Mouse (Mus musculus) v-Abl transformed pro-B cells (cell line): ENCODE measurements around the gene Pi4ka.

Experiments used
- in situ Hi-C, 2 experiments: fragments of 400-800 bp; cut with MboI; formaldehyde crosslinking; loops; one replicate each; pipeline ENCODE4 v1.15.1; 2025; ENCODE audit not compliant: unreplicated experiment in 2 of 2

The Pi4ka gene

GRCm38 (mm10) chr16:17405736-17406443, at the start of gene Pi4ka, which contains the start of gene Snap29:
TSS of gene Pi4ka (minus strand) at chr16:17406314.
TSS of gene Snap29 (plus strand) at chr16:17405986.
- in situ Hi-C loops: loop anchor here in 1 of 2 experiments (10.0 kb wide), 1 partner anchor 49 kb away; the partner anchor contains the start of gene Crkl

GRCm38 (mm10) chr16:17452373-17452715, 46.2 kb upstream of the Pi4ka start:
- in situ Hi-C loops: loop anchor here in 1 of 2 experiments (10.0 kb wide), 1 partner anchor 48 kb away; the partner anchor contains the start of genes Pi4ka and Snap29

GRCm38 (mm10) chr16:17451541-17452372, 45.6 kb upstream of the Pi4ka start, which contains the start of gene Crkl:
TSS of gene Crkl (plus strand) at chr16:17451987.
- in situ Hi-C loops: loop anchor here in 1 of 2 experiments (10.0 kb wide), 1 partner anchor 47 kb away; the partner anchor contains the start of genes Pi4ka and Snap29

- in situ Hi-C loops: no loop called here
Observed at GRCm38 (mm10) chr16:17432576-17432975, 26.5 kb upstream of the Pi4ka start.

GRCm38 (mm10) chr16:17423021-17423420, 16.9 kb upstream of the Pi4ka start:
- in situ Hi-C loops: no loop called here

- in situ Hi-C loops: no loop called here
Observed at GRCm38 (mm10) chr16:17410209-17410608, 4.1 kb upstream of the Pi4ka start.

GRCm38 (mm10) chr16:17409046-17409445, 2.9 kb upstream of the Pi4ka start:
- in situ Hi-C loops: loop anchor here in 1 of 2 experiments (10.0 kb wide), 1 partner anchor 46 kb away; the partner anchor contains the start of gene Crkl

GRCm38 (mm10) chr16:17406512-17407231, 558 bp upstream of the Pi4ka start:
- in situ Hi-C loops: loop anchor here in 1 of 2 experiments (10.0 kb wide), 1 partner anchor 48 kb away; the partner anchor contains the start of gene Crkl

GRCm38 (mm10) chr16:17405271-17405696, 830 bp downstream of the Pi4ka start:
- in situ Hi-C loops: loop anchor here in 1 of 2 experiments (10.0 kb wide), 1 partner anchor 50 kb away; the partner anchor contains the start of gene Crkl

- in situ Hi-C loops: loop anchor here (5.0 to 10.0 kb wide), 3 partner anchors 52 to 129 kb away; partner anchors contain the start of genes Crkl (in 1 of the 2) and Thap7 (in 1 of the 2)
Observed at GRCm38 (mm10) chr16:17402855-17403254, 3.3 kb downstream of the Pi4ka start.

GRCm38 (mm10) chr16:17392784-17393183, 13.3 kb downstream of the Pi4ka start:
- in situ Hi-C loops: no loop called here

GRCm38 (mm10) chr16:17383594-17384326, 22.4 kb downstream of the Pi4ka start:
- in situ Hi-C loops: no loop called here

- in situ Hi-C loops: no loop called here
Observed at GRCm38 (mm10) chr16:17382306-17382705, 23.8 kb downstream of the Pi4ka start.

GRCm38 (mm10) chr16:17358787-17359186, 47.3 kb downstream of the Pi4ka start:
- in situ Hi-C loops: no loop called here

- in situ Hi-C loops: no loop called here
Observed at GRCm38 (mm10) chr16:17356031-17356430, 50.1 kb downstream of the Pi4ka start.

- in situ Hi-C loops: no loop called here
Observed at GRCm38 (mm10) chr16:17346766-17347165, 59.3 kb downstream of the Pi4ka start.

GRCm38 (mm10) chr16:17345813-17346155, 60.3 kb downstream of the Pi4ka start:
- in situ Hi-C loops: no loop called here

GRCm38 (mm10) chr16:17345141-17345812, 60.8 kb downstream of the Pi4ka start:
- in situ Hi-C loops: no loop called here

GRCm38 (mm10) chr16:17341847-17342246, 64.3 kb downstream of the Pi4ka start:
- in situ Hi-C loops: no loop called here
